Mouse (Mus musculus) stomach, postnatal 0 days (tissue): ENCODE data around the gene Olfr481. TPM values are rescaled to one million over a fixed set of nuclear protein-coding genes. Genes with fewer than 3 reads are reported as not detected.

ENCODE experiments used
- ATAC-seq: fragments of 200-750 bp; cut with Nextera tagmentation; 2 replicates; pipeline ENCODE4 v1.8.0; 2017; ENCODE audit not compliant: low FRiP score, low TSS enrichment
- DNase-seq: peaks from one replicate; pipeline ENCODE4 v3.0.0-alpha.2; 2016; ENCODE audit warnings: low spot score
- H3K27ac ChIP-seq: fragments of 300-500 bp; sonication (generic); replicated peaks from 2 replicates; pipeline ENCODE4 v1.5.1; 2014; ENCODE audit warnings: mild to moderate bottlenecking, control low read depth
- H3K27me3 ChIP-seq: fragments of 300-500 bp; sonication (generic); 2 replicates; pipeline ENCODE4 v1.6.1; 2014; ENCODE audit warnings: low read length; ENCODE audit not compliant: control insufficient read depth, insufficient read depth
- H3K36me3 ChIP-seq: fragments of 300-500 bp; sonication (generic); 2 replicates; pipeline ENCODE4 v1.6.1; 2014; ENCODE audit warnings: low read length, mixed read lengths; ENCODE audit not compliant: control insufficient read depth, insufficient read depth
- H3K4me1 ChIP-seq: fragments of 300-500 bp; sonication (generic); replicated peaks from 2 replicates; pipeline ENCODE4 v1.6.1; 2014; ENCODE audit warnings: antibody characterized with exemption; ENCODE audit not compliant: control insufficient read depth, insufficient read depth
- H3K4me2 ChIP-seq: fragments of 300-500 bp; sonication (generic); replicated peaks from 2 replicates; pipeline ENCODE4 v1.6.1; 2014; ENCODE audit warnings: low read depth, mild to moderate bottlenecking, control low read depth, moderate library complexity
- H3K4me3 ChIP-seq: fragments of 300-500 bp; sonication (generic); 2 replicates; pipeline ENCODE4 v1.5.1; 2014; ENCODE audit warnings: low read depth, low read length, control low read depth
- H3K9ac ChIP-seq: fragments of 300-500 bp; sonication (generic); 2 replicates; pipeline ENCODE4 v1.6.1; 2014; ENCODE audit warnings: mild to moderate bottlenecking, low read length, control low read depth, mixed read lengths
- H3K9me3 ChIP-seq: fragments of 300-500 bp; sonication (generic); 2 replicates; pipeline ENCODE4 v1.6.1; 2016; ENCODE audit warnings: low read length; ENCODE audit not compliant: control insufficient read depth
- CTCF ChIP-seq: IDR thresholded peaks from 2 replicates; pipeline ENCODE4 v1.5.1; 2016; ENCODE audit warnings: antibody characterized with exemption, low read depth, mild to moderate bottlenecking, moderate library complexity
- EP300 ChIP-seq: optimal IDR thresholded peaks from 2 replicates; pipeline ENCODE3; 2016; ENCODE audit warnings: antibody characterized with exemption
- WGBS: fragments of 180-500 bp; shearing (Covaris S2); extraction: QIAGEN DNeasy Blood & Tissue Kit; methylation state at CpG from one replicate; pipeline ENCODE4 v1.1.7; 2014; 5-methylcytosine and 5-hydroxymethylcytosine counted together
- polyA plus RNA-seq: library from polyadenylated mRNA; unstranded; fragments of >200 nt; fragmentation: Nextera tagmentation; extraction: Ambion mirVana; gene quantifications from 2 replicates; pipeline ENCODE4 v1.2.1, GENCODE M21; 2015

Olfr481 gene
- polyA plus RNA-seq, 1 experiment from 2014 or later: not detected

- ATAC-seq: no peak
- 8% methylated on average over 1 of the region's 1 CpGs for WGBS
Observed at GRCm38 (mm10) chr7:108120681-108121080, 41.0 kb downstream of the Olfr481 start.

GRCm38 (mm10) chr7:108121416-108121815, 41.8 kb downstream of the Olfr481 start:
- TF ChIP-seq CTCF: no peak
- no peak for TF ChIP-seq EP300

More at GRCm38 (mm10) chr7:108120681-108121080, 41.0 kb downstream of the Olfr481 start:
- no peak overlapping the region for H3K4me3 ChIP-seq
- no peak for DNase-seq
- H3K27ac ChIP-seq: no peak overlapping the region
- H3K9ac ChIP-seq: no peak overlapping the region
- no peaks in the 10 kb centered on the region for H3K4me1 ChIP-seq
- no peaks in the 10 kb centered on the region for H3K27me3 ChIP-seq
- no peaks in the 10 kb centered on the region for H3K9me3 ChIP-seq
- H3K4me2 ChIP-seq: no peak overlapping the region
- TF ChIP-seq CTCF: no peak
- TF ChIP-seq EP300: no peak
- H3K36me3 ChIP-seq: no peaks in the 10 kb centered on the region

GRCm38 (mm10) chr7:108127349-108127748, 47.7 kb downstream of the Olfr481 start, which contains the start of gene Olfr484:
Olfr484 (minus strand) TSS chr7:108127449.
- H3K9me3 ChIP-seq: no peaks in the 10 kb centered on the region
- no peak within 1 kb of the TSS for H3K4me2 ChIP-seq
- ATAC-seq: no peak
- no peaks in the 10 kb centered on the region for H3K36me3 ChIP-seq
- H3K4me3 ChIP-seq: no peak within 1 kb of the TSS
- no peaks in the 10 kb centered on the region for H3K4me1 ChIP-seq
- H3K9ac ChIP-seq: no peak within 1 kb of the TSS
- no peaks in the 10 kb centered on the region for H3K27me3 ChIP-seq
- TF ChIP-seq EP300 (no peak), CTCF (no peak)
- H3K27ac ChIP-seq: no peak within 1 kb of the TSS
- DNase-seq: no peak

More at GRCm38 (mm10) chr7:108121416-108121815, 41.8 kb downstream of the Olfr481 start:
- H3K9ac ChIP-seq: no peak overlapping the region
- H3K4me2 ChIP-seq: no peak overlapping the region
- no peak overlapping the region for H3K27ac ChIP-seq
- H3K9me3 ChIP-seq: no peaks in the 10 kb centered on the region
- DNase-seq (no peak), ATAC-seq (no peak)
- no peaks in the 10 kb centered on the region for H3K36me3 ChIP-seq
- H3K4me1 ChIP-seq: no peaks in the 10 kb centered on the region
- 68% methylated on average over 1 of the region's 1 CpGs for WGBS
- no peaks in the 10 kb centered on the region for H3K27me3 ChIP-seq
- H3K4me3 ChIP-seq: no peak overlapping the region

Other genes with a start within 250 kb of the Olfr481 start
- not detected in 2 replicates for gene Olfr470, start 232.4 kb upstream of the Olfr481 start, polyA plus RNA-seq
- 0.04 TPM in 1 of 2 replicates, not detected in the other for gene Olfr472, start 182.0 kb upstream of the Olfr481 start, polyA plus RNA-seq
- gene Olfr473, start 149.4 kb upstream of the Olfr481 start, polyA plus RNA-seq: not detected in 2 replicates
- gene Olfr474, start 125.2 kb upstream of the Olfr481 start, polyA plus RNA-seq: not detected in 2 replicates
- not detected in 2 replicates for gene Olfr476, start 115.1 kb upstream of the Olfr481 start, polyA plus RNA-seq
- gene Olfr477, start 93.2 kb upstream of the Olfr481 start, polyA plus RNA-seq: not detected in 2 replicates
- gene Olfr478, start 45.9 kb upstream of the Olfr481 start, polyA plus RNA-seq: not detected in 2 replicates
- gene Olfr479, start 29.2 kb upstream of the Olfr481 start, polyA plus RNA-seq: not detected in 2 replicates
- not detected in 2 replicates for gene Olfr480, start 12.5 kb upstream of the Olfr481 start, polyA plus RNA-seq
- 0.07 and 0.22 TPM in 2 replicates for gene Olfr482, start 17.7 kb downstream of the Olfr481 start, polyA plus RNA-seq
- not detected in 2 replicates for gene Olfr483, start 21.0 kb downstream of the Olfr481 start, polyA plus RNA-seq
- gene Olfr484, start 47.6 kb downstream of the Olfr481 start, polyA plus RNA-seq: not detected in 2 replicates
- not detected in 2 replicates for gene Olfr485, start 80.0 kb downstream of the Olfr481 start, polyA plus RNA-seq
- not detected in 2 replicates for gene Olfr486, start 92.9 kb downstream of the Olfr481 start, polyA plus RNA-seq
- gene Olfr487, start 134.8 kb downstream of the Olfr481 start, polyA plus RNA-seq: not detected in 2 replicates
- gene Olfr488, start 178.5 kb downstream of the Olfr481 start, polyA plus RNA-seq: not detected in 2 replicates
- not detected in 2 replicates for gene Olfr490, start 209.1 kb downstream of the Olfr481 start, polyA plus RNA-seq
- not detected in 2 replicates for gene Olfr491, start 233.6 kb downstream of the Olfr481 start, polyA plus RNA-seq
- not detected in 2 replicates for gene Olfr492, start 243.8 kb downstream of the Olfr481 start, polyA plus RNA-seq